Mouse (Mus musculus) neural tube, embryonic 10.5 days (tissue): ENCODE data around the gene Sppl2b.
"Not testable (repeated sequence)": the region's sequence is repeated elsewhere in the genome, so short reads cannot be mapped to it uniquely, and the experiment has no call there.

ENCODE experiments used
- DNase-seq: peaks from one replicate; pipeline ENCODE4 v3.0.0-alpha.2; 2017; ENCODE audit warnings: low spot score; ENCODE audit errors: extremely low spot score

Gene Sppl2b

DNA sequence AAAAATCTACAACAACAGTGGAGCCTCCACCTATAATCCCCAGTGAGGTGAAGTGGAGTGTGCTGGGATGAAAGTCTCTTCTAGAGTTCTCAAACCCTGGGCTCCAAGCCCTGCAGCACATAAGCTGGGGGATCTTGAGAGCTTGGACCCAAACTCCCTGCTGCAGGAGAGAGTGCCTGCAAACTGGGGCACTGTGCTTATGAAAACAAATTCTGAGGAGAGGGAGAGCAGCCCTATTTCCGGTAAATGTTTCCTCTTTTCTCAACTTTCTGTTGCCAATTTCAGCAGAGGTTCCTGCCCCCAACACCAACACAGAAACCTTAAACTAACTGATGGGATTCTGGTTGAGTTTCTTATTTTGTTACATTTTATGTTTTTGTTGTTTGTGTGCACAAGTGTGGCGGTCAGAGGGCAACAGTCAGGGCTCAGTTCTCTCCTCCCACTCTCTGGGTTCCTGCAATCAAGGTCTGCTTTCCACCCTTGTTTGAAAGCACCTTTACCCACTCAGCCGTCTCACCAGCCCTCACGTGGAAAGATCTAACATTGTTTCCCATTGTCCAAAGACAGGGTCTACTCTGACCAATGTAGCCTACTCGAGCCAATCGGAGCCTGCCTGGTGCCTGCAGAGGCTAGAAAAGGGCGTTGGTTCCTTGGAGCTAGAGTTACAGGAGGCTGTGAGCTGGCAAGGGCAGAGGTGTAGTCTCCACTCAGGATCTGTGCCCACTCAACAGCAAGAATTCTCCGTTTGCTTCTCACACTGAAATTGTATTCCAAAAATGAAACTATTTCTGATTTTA lies 31.0 kb upstream of the Sppl2b start:
- no peak for DNase-seq

GRCm38 (mm10) chr10:80824827-80825226 lies 30.2 kb upstream of the Sppl2b start:
- no peak for DNase-seq

- peak; percentile 97 for DNase-seq
Measured at GRCm38 (mm10) chr10:80826151-80827062, 28.7 kb upstream of the Sppl2b start, which contains the start of gene Oaz1. Oaz1 (plus strand) TSS chr10:80826656.

- DNase-seq = no peak
Measured at GRCm38 (mm10) chr10:80827063-80827869, 27.8 kb upstream of the Sppl2b start.

DNA sequence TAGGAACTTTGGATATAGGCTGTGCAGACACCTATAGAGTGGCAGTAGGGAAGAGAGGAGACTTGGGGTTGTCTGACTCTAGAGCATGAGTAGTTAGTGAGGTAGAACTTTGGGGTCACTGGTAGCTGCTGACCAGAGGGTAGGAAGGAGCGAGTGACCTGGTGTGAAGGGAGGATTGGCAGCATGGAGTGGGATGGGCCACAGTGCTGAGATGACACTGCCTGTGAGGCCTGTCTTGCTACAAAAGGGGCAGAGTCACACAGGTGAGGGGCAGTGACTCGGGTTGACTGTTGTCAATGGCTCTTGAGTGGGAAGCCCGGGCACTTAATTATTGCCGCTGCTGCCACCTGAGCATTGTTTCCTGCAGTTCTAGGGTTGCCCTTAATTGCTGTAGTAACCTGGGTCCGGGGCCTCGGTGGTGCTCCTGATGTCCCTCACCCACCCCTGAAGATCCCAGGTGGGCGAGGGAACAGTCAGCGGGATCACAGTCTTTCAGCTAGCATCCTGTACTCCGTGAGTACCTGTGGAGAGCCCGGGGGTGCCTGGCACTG lies 27.1 kb upstream of the Sppl2b start:
- DNase-seq = no peak

DNA sequence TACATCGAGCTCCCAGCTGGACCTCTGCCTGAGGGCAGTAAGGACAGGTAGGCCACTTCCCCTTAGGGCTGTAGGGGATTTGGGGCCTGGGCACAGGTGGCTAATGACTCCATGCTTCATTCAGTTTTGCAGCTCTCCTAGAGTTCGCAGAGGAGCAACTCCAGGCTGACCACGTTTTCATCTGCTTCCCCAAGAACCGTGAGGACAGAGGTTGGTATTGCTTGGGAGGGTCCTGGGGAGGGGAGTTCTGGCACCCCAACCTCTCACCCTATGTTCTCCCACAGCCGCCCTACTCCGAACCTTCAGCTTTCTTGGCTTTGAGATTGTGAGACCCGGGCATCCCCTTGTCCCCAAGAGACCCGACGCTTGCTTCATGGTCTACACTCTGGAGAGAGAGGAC lies 26.5 kb upstream of the Sppl2b start:
- not testable (repeated sequence) for DNase-seq

- DNase-seq = no peak
Measured at GRCm38 (mm10) chr10:80829359-80830278, 25.5 kb upstream of the Sppl2b start.

- peak; percentile 67 for DNase-seq
Measured at GRCm38 (mm10) chr10:80831136-80831535, 23.9 kb upstream of the Sppl2b start.

DNA sequence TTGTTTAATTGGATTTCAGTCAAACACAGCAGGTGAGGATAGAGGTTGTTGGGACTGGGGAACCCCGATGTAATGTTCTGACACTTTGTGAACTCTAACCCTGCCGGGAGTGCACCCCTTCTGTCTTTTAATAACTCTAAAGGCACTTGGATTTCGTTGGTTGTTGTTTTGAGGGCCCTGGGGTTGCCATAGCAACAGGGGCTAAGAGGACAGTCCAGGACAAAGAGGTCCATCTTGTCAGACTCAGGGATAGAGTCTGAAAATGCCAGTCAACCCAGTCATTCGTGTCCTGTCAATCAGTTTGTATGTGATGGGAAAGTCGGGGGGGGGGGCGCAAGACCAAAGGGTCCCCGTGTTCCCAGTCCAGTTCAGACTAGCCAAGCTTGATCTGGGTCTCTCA lies 22.3 kb upstream of the Sppl2b start:
- DNase-seq = no peak

DNA sequence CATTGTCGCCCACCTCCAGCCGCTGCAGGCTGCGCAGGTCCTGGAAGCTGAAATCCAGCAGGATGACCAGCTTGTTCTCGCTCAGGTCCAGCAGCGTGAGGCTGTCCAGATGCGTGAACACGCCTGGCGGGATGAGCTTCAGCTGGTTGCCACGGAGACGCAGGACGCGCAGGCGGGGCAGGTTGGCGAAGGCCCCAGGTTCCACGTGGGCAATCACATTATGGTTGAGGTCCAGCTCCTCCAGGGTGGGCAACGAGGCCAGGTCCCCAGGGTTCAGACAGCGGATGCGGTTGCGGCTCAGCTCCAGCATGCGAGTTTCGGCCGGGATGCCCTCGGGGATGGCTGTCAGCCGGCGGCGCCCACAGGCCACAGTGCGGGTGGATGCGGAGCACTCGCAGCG lies 19.5 kb upstream of the Sppl2b start:
- no peak for DNase-seq

DNA sequence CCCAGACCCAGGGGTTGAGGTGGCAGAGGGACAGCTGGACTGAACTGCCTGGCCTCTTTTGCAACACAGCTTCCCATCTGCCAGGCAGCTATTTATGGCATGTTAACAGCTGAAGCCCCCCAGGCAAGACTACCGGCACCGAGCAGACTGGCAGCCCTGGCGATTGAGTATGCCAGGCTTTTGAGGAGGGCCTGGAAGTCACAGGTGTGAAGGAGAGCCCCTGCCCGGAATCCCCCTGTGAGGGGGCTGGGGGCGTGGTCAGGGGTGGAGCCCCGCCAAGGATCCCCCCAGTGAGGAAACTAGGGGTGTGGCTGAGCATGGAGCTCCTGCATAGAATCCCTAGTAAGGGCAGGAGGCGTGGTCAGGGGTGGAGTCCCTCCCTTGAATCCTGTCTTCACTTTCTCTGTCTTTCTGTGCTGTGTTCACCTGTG lies 18.1 kb upstream of the Sppl2b start:
- DNase-seq = no peak

DNA sequence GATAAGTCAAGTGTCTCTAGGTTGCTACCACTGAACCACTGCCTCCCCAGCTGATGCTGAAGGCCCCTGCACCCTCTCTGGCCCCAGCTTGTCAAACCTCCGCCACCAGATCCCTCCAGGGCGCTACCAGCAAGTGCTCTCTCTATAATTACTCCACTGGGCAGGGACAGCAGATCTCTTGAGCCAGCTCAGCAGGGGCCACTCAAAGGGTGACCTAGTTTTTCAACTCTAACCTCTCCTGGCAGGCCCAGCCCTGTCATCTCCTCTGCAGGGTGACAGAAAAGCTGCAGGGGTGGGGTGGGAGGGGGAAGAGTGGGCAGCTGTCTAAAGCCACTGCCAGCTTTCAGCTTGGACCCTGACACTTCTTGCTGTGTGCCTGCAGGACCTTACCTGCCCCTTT lies 17.2 kb upstream of the Sppl2b start:
- DNase-seq = no peak

GRCm38 (mm10) chr10:80838346-80838912 lies 16.6 kb upstream of the Sppl2b start:
- no peak for DNase-seq

- no peak for DNase-seq
Measured at GRCm38 (mm10) chr10:80839848-80840247, 15.2 kb upstream of the Sppl2b start.

DNA sequence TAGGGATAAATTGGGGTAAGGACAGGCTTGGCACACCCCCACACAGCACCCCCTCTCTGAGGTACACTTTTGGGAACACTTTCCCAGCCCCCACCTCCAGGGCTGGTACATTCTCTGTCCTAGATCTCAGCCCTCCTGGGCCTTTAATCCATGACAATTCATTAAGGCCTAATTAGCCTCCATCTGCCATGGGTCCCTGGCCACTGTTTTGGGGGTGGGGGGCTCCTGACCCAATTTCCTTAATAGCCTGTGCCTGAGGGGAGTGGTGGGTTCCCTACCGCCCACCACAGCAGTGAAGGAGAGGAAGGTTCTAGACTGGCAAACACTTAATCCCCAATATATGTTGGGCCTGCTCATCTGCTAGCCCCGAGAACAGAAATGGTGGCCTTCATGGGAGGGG lies 13.4 kb upstream of the Sppl2b start:
- DNase-seq = no peak

GRCm38 (mm10) chr10:80842334-80842733 lies 12.7 kb upstream of the Sppl2b start:
- no peak for DNase-seq

DNA sequence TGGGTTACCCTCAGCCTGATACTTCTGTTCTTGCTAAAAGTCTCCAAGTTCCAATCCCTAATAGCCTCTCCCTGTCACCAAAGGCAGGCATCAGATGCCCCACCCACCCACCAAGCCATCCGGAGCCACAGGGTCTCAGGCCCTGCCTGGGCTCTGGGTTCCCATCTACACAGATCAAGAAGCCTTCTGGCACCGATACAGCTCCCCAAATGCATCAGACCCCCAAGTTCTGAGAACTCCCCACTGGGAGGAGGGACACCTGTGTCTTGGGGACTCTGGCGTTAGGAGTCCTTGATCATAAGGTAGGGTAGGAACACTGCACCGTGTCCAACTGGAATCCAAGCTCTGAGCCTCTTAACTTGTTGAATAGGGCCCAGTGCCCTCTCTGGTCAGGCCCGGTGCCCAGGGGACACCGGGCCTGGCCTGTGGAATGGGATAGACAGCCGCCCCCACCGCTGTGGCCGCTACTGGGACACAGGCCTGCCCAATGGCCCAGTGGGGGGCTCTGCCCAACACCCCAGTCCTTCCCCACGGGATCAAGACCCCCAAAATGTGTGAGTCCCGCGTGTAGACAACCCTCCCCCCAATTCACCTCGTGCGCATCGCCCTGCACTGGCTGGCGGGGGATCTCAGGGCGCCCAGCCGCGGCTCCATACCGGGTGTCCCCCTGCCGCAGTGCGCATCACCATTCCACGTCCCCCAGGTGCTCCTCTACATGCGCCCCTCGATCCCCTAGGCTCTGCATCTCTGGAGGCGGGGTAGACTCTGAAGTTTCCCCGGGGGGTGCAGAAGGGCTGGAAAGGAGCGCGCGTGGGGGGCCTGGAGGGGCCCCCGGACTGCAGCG lies 11.8 kb upstream of the Sppl2b start:
- DNase-seq = no peak

DNA sequence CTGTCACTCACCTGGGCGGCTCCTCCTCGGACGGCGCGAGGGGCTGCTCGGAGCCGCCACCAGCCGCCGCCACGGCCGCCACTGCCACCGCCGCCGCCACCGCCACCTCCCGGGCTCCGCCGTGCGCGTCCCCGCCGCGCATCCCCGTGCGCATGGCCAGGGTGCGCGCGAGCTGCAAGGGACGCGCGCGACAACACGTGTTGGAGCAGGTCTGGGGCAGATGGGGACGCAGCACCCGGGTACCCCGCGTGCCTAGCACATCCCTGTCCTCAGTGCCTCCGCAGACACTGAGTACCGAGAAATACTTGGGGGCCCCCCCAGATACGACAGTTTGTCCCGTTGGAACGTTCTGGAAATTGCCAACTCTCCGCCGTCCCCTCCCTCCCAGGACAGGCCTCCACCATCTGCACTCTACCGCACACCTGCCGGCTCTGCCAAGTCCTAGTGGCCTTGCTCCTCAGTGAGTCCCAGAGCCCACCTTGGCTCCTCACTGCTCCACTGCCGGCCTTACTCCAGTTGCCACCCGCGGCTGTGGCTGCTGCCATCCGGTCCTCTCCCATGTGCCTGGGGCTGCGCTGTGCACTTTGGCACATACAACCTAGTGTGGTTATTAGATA lies 11.0 kb upstream of the Sppl2b start, which contains the start of gene Lingo3:
Lingo3 (minus strand) TSS at position 109 of the 617 bp plus-strand sequence.
- DNase-seq = no peak
